Mouse (Mus musculus) midbrain, embryonic 10.5 days (tissue): ENCODE measurements around the gene Fbxo7. TPM values are rescaled to one million over a fixed set of nuclear protein-coding genes. Genes with fewer than 3 reads are reported as not detected.
A peak's percentile ranks its signal among the peaks of the same experiment; 100 is the strongest.

Experiments used
- DNase-seq: peaks from one replicate; pipeline ENCODE4 v3.0.0-alpha.2; 2017; ENCODE audit warnings: low spot score
- H3K27ac ChIP-seq: fragments of 300-500 bp; sonication (generic); replicated peaks from 2 replicates; pipeline ENCODE4 v1.5.1; 2016; ENCODE audit warnings: mild to moderate bottlenecking
- H3K27me3 ChIP-seq: fragments of 300-500 bp; sonication (generic); 2 replicates; pipeline ENCODE4 v1.6.1; 2016; ENCODE audit warnings: low read depth, mild to moderate bottlenecking; ENCODE audit not compliant: poor library complexity, severe bottlenecking
- H3K36me3 ChIP-seq: fragments of 300-500 bp; sonication (generic); 2 replicates; pipeline ENCODE4 v1.6.1; 2016; ENCODE audit warnings: mild to moderate bottlenecking, moderate library complexity
- H3K4me1 ChIP-seq: fragments of 300-500 bp; sonication (generic); 2 replicates; pipeline ENCODE4 v1.6.1; 2016
- H3K4me3 ChIP-seq: fragments of 300-500 bp; sonication (generic); 2 replicates; pipeline ENCODE4 v1.5.1; 2016; ENCODE audit warnings: mild to moderate bottlenecking, moderate library complexity
- H3K9me3 ChIP-seq: fragments of 300-500 bp; sonication (generic); replicated peaks from 2 replicates; pipeline ENCODE4 v1.6.1; 2016; ENCODE audit warnings: mild to moderate bottlenecking
- WGBS: fragments of 180-500 bp; shearing (Covaris S2); methylation state at CpG from one replicate; pipeline ENCODE4 v1.1.7; 2016; 5-methylcytosine and 5-hydroxymethylcytosine counted together
- polyA plus RNA-seq: library from polyadenylated mRNA; unstranded; fragments of >200 nt; fragmentation: Nextera tagmentation; extraction: Ambion mirVana; gene quantifications from 2 replicates; pipeline ENCODE4 v1.2.1, GENCODE M21; 2016

The Fbxo7 gene
- polyA plus RNA-seq, 1 experiment from 2014 or later: 16.2 TPM

GRCm38 (mm10) chr10:86050522-86050921, 28.8 kb downstream of the Fbxo7 start:
- H3K27me3 ChIP-seq: no peaks in the 10 kb centered on the region
- H3K36me3 ChIP-seq: peaks cover 12% of the 10 kb centered on the region
- 0 out of 2 replicates have a peak, but pooled peaks cover 4% of the 10 kb centered on the region for H3K4me1 ChIP-seq
- no peak for DNase-seq
- no peak overlapping the region for H3K27ac ChIP-seq
- H3K4me3 ChIP-seq: no peak overlapping the region
- 91% methylated on average over 2 of the region's 2 CpGs for WGBS
- no peaks in the 10 kb centered on the region for H3K9me3 ChIP-seq

- Histone ChIP-seq H3K9me3 (peaks cover 5% of the 10 kb centered on the region; the same call in 1 of the 2 replicates), H3K36me3 (peaks cover 12% of the 10 kb centered on the region), H3K27ac (no peak overlapping the region), H3K4me3 (no peak overlapping the region), H3K4me1 (0 out of 2 replicates have a peak, but pooled peaks cover 4% of the 10 kb centered on the region), H3K27me3 (no peaks in the 10 kb centered on the region)
- DNase-seq: no peak
- WGBS: 86% methylated on average over 10 of the region's 10 CpGs
Observed at GRCm38 (mm10) chr10:86052818-86053522, 31.2 kb downstream of the Fbxo7 start.

- Histone ChIP-seq H3K27me3 (no peaks in the 10 kb centered on the region), H3K4me3 (no peak overlapping the region), H3K36me3 (peaks cover 8% of the 10 kb centered on the region), H3K4me1 (0 out of 2 replicates have a peak, but pooled peaks cover 4% of the 10 kb centered on the region), H3K27ac (no peak overlapping the region), H3K9me3 (peaks cover 5% of the 10 kb centered on the region; the same call in 1 of the 2 replicates)
- 85% methylated on average over 8 of the region's 8 CpGs for WGBS
- no peak for DNase-seq
Observed at GRCm38 (mm10) chr10:86056297-86056903, 34.6 kb downstream of the Fbxo7 start.

- H3K4me1 ChIP-seq: 0 out of 2 replicates have a peak, but pooled peaks cover 2% of the 10 kb centered on the region
- no peak overlapping the region for H3K4me3 ChIP-seq
Observed at GRCm38 (mm10) chr10:86057286-86057685, 35.5 kb downstream of the Fbxo7 start.

GRCm38 (mm10) chr10:86057712-86058111, 35.9 kb downstream of the Fbxo7 start:
- DNase-seq: no peak
- peaks cover 8% of the 10 kb centered on the region; the same call in 1 of the 2 replicates for H3K36me3 ChIP-seq
- WGBS: 85% methylated on average over 2 of the region's 2 CpGs

More at GRCm38 (mm10) chr10:86057286-86057685, 35.5 kb downstream of the Fbxo7 start:
- Histone ChIP-seq H3K36me3 (peaks cover 8% of the 10 kb centered on the region; the same call in 1 of the 2 replicates), H3K27me3 (no peaks in the 10 kb centered on the region), H3K27ac (no peak overlapping the region), H3K9me3 (peaks cover 5% of the 10 kb centered on the region; the same call in 1 of the 2 replicates)
- 81% methylated on average over 11 of the region's 11 CpGs for WGBS
- DNase-seq: no peak

GRCm38 (mm10) chr10:86060267-86060666, 38.5 kb downstream of the Fbxo7 start:
- Histone ChIP-seq H3K9me3 (peaks cover 5% of the 10 kb centered on the region; the same call in 1 of the 2 replicates), H3K36me3 (peaks cover 8% of the 10 kb centered on the region; the same call in 1 of the 2 replicates), H3K27ac (no peak overlapping the region), H3K27me3 (no peaks in the 10 kb centered on the region), H3K4me3 (no peak overlapping the region), H3K4me1 (peaks cover 10% of the 10 kb centered on the region)
- 70% methylated on average over 3 of the region's 3 CpGs for WGBS
- DNase-seq: no peak

More at GRCm38 (mm10) chr10:86057712-86058111, 35.9 kb downstream of the Fbxo7 start:
- Histone ChIP-seq H3K4me3 (no peak overlapping the region), H3K4me1 (0 out of 2 replicates have a peak, but pooled peaks cover 2% of the 10 kb centered on the region), H3K9me3 (peaks cover 5% of the 10 kb centered on the region; the same call in 1 of the 2 replicates), H3K27me3 (no peaks in the 10 kb centered on the region), H3K27ac (no peak overlapping the region)

- H3K9me3 ChIP-seq: no peaks in the 10 kb centered on the region
- 74% methylated on average over 5 of the region's 5 CpGs for WGBS
- H3K27me3 ChIP-seq: no peaks in the 10 kb centered on the region
- DNase-seq: no peak
- peaks cover 10% of the 10 kb centered on the region for H3K4me1 ChIP-seq
- H3K4me3 ChIP-seq: no peak overlapping the region
- no peak overlapping the region for H3K27ac ChIP-seq
- no peaks in the 10 kb centered on the region for H3K36me3 ChIP-seq
Observed at GRCm38 (mm10) chr10:86062261-86063017, 40.7 kb downstream of the Fbxo7 start.

- WGBS: 95% methylated on average over 8 of the region's 8 CpGs
- no peak overlapping the region for H3K4me3 ChIP-seq
- no peaks in the 10 kb centered on the region for H3K36me3 ChIP-seq
- peaks cover 13% of the 10 kb centered on the region for H3K4me1 ChIP-seq
- no peaks in the 10 kb centered on the region for H3K27me3 ChIP-seq
- H3K27ac ChIP-seq: no peak overlapping the region
- DNase-seq: no peak
- no peaks in the 10 kb centered on the region for H3K9me3 ChIP-seq
Observed at GRCm38 (mm10) chr10:86063018-86063384, 41.2 kb downstream of the Fbxo7 start.

GRCm38 (mm10) chr10:86064937-86065336, 43.2 kb downstream of the Fbxo7 start:
- Histone ChIP-seq H3K27ac (peak overlapping the region; percentile 74), H3K27me3 (no peaks in the 10 kb centered on the region), H3K36me3 (no peaks in the 10 kb centered on the region), H3K4me3 (no peak overlapping the region), H3K9me3 (no peaks in the 10 kb centered on the region), H3K4me1 (peaks cover 32% of the 10 kb centered on the region)
- 7% methylated on average over 4 of the region's 4 CpGs for WGBS
- peak; percentile 75 for DNase-seq

- H3K27me3 ChIP-seq: no peaks in the 10 kb centered on the region
- H3K4me3 ChIP-seq: no peak overlapping the region
- WGBS: 81% methylated on average over 1 of the region's 1 CpGs
- no peaks in the 10 kb centered on the region for H3K36me3 ChIP-seq
- DNase-seq: no peak
- no peaks in the 10 kb centered on the region for H3K9me3 ChIP-seq
- peaks cover 30% of the 10 kb centered on the region for H3K4me1 ChIP-seq
- 0 out of 2 replicates have a peak overlapping the region, but pooled peaks have one; percentile 74 for H3K27ac ChIP-seq
Observed at GRCm38 (mm10) chr10:86065661-86066060, 43.9 kb downstream of the Fbxo7 start.

- H3K27me3 ChIP-seq: no peaks in the 10 kb centered on the region
- DNase-seq: no peak
- WGBS: 72% methylated on average over 5 of the region's 5 CpGs
- no peaks in the 10 kb centered on the region for H3K36me3 ChIP-seq
- peak overlapping the region; percentile 30; the same call in 1 of the 2 replicates for H3K27ac ChIP-seq
- peaks cover 30% of the 10 kb centered on the region for H3K4me1 ChIP-seq
- no peak overlapping the region for H3K4me3 ChIP-seq
- no peaks in the 10 kb centered on the region for H3K9me3 ChIP-seq
Observed at GRCm38 (mm10) chr10:86066651-86067050, 44.9 kb downstream of the Fbxo7 start.

- no peaks in the 10 kb centered on the region for H3K9me3 ChIP-seq
- no peak overlapping the region for H3K4me3 ChIP-seq
- H3K27ac ChIP-seq: peak overlapping the region; percentile 84
- no peak for DNase-seq
- H3K4me1 ChIP-seq: peaks cover 30% of the 10 kb centered on the region
- H3K27me3 ChIP-seq: no peaks in the 10 kb centered on the region
- no peaks in the 10 kb centered on the region for H3K36me3 ChIP-seq
- WGBS: 80% methylated on average over 10 of the region's 10 CpGs
Observed at GRCm38 (mm10) chr10:86067911-86068310, 46.1 kb downstream of the Fbxo7 start.
